Mouse (Mus musculus) neural tube, embryonic 14.5 days (tissue): ENCODE measurements at regions not wholly inside any gene's neighbourhood (a gene's known extent, or its start where the extent isn't known, plus 50 kb on each side); places are given as distances from the start of the nearest gene placed in this dataset.
"Not testable (repeated sequence)": the region's sequence is repeated elsewhere in the genome, so short reads cannot be mapped to it uniquely, and the experiment has no call there.

Experiments used
- ATAC-seq: fragments of 200-750 bp; cut with Nextera tagmentation; 2 replicates; pipeline ENCODE4 v1.8.0; 2017; ENCODE audit warnings: low read depth, mild to moderate bottlenecking, moderate TSS enrichment, moderate library complexity
- H3K27ac ChIP-seq: fragments of 300-500 bp; sonication (generic); 2 replicates; pipeline ENCODE4 v1.5.1; 2014; ENCODE audit warnings: low read depth, mild to moderate bottlenecking, control low read depth, low read length, moderate library complexity, mixed read lengths
- H3K27me3 ChIP-seq: fragments of 300-500 bp; sonication (generic); 2 replicates; pipeline ENCODE4 v1.6.1; 2014; ENCODE audit warnings: low read length; ENCODE audit not compliant: control insufficient read depth, insufficient read depth
- H3K36me3 ChIP-seq: fragments of 300-500 bp; sonication (generic); 2 replicates; pipeline ENCODE4 v1.6.1; 2014; ENCODE audit warnings: low read length, mixed read lengths; ENCODE audit not compliant: control insufficient read depth, insufficient read depth
- H3K4me1 ChIP-seq: fragments of 300-500 bp; sonication (generic); 2 replicates; pipeline ENCODE4 v1.6.1; 2014; ENCODE audit warnings: low read length; ENCODE audit not compliant: control insufficient read depth, insufficient read depth
- H3K4me2 ChIP-seq: fragments of 300-500 bp; sonication (generic); 2 replicates; pipeline ENCODE4 v1.6.1; 2014; ENCODE audit warnings: mild to moderate bottlenecking, low read depth, low read length, control low read depth
- H3K4me3 ChIP-seq: fragments of 300-500 bp; sonication (generic); 2 replicates; pipeline ENCODE4 v1.5.1; 2014; ENCODE audit warnings: low read depth, low read length, control low read depth, mixed read lengths
- H3K9ac ChIP-seq: fragments of 300-500 bp; sonication (generic); replicated peaks from 2 replicates; pipeline ENCODE4 v1.6.1; 2014; ENCODE audit warnings: low read depth, mild to moderate bottlenecking, control low read depth, low read length, mixed read lengths
- H3K9me3 ChIP-seq: fragments of 300-500 bp; sonication (generic); 2 replicates; pipeline ENCODE4 v1.6.1; 2016; ENCODE audit warnings: low read length; ENCODE audit not compliant: control insufficient read depth
- WGBS: fragments of 180-500 bp; shearing (Covaris S2); extraction: QIAGEN DNeasy Blood & Tissue Kit; methylation state at CpG from one replicate; pipeline ENCODE4 v1.1.7; 2014; 5-methylcytosine and 5-hydroxymethylcytosine counted together

DNA sequence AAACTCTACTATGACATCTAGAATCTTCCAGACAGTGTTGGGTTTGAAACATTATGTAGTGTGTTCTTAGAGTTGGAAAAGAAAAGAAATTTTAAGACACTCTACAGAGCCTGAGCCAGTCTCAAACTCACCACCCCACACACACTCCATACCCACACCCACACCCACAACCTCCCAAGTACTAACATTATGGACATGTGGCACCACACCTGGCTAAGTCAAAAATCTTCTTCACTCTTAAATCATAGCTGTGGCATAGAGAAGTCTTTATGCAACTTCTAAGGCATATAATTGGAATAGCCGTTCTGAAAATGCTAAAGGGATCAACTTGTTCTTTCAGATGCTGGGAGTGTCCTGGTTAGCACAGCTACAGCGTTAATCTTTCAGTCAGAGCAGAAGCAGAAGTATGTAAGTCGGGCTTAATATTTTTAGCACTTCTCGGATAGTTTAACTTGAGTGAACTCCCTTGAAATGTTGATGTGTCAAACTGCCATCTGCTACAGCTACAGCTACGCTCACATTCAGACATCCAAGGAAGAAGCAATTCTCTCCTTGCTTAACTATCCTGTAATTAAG is 68.6 kb upstream of the Creb1 start:
- Histone ChIP-seq H3K4me1 (no peaks in the 10 kb centered on the region), H3K4me3 (no peak overlapping the region), H3K27ac (no peak overlapping the region), H3K9me3 (no peaks in the 10 kb centered on the region), H3K36me3 (no peaks in the 10 kb centered on the region), H3K4me2 (no peak overlapping the region), H3K9ac (no peak overlapping the region), H3K27me3 (no peaks in the 10 kb centered on the region)
- no peak for ATAC-seq
- WGBS, result 78% methylated on average over 5 of the region's 5 CpGs

DNA sequence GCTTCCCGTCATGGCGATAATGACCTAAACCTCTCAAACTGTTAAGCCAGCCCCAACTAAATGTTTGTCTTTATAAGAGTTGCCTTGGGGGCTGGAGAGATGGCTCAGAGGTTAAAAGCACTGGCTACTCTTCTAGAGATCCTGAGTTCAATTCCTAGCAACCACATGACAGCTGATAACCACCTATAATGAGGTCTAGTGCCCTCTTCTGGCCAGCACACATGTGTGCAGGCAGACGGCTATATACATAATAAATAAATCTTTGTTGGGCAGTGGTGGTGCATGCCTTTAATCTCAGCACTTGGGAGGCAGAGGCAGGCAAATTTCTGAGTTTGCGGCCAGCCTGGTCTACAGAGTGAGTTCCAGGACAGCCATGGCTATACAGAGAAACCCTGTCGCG is 70.8 kb upstream of the Creb1 start:
- H3K4me1 ChIP-seq, H3K4me2 ChIP-seq, H3K36me3 ChIP-seq, H3K4me3 ChIP-seq, H3K27ac ChIP-seq, H3K9me3 ChIP-seq, ATAC-seq, H3K27me3 ChIP-seq, H3K9ac ChIP-seq: not testable (repeated sequence)
- 93% methylated on average over 6 of the region's 6 CpGs for WGBS

GRCm38 (mm10) chr1:64457872-64458271 is 74.6 kb upstream of the Creb1 start:
- 81% methylated on average over 5 of the region's 5 CpGs for WGBS
- no peak for ATAC-seq

DNA sequence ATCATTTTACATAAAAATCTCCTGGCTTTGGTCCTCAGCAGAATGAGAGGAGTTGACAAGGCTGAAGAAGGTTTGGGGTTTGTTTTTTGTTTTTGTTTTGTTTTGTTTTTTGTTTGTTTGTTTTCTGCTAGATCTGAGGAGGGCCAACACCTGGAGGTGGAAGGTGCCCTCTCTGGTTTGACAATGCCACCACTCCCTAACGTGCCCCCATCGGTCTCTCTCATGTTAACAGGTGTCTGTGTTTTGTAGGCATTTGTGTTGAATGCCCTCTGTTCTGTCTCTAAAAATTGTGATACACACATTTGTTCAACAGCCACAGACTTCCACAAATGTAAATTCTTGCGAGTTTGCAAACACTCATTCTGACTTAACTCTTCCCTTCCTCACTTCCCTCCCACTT is 83.3 kb upstream of the Creb1 start:
- Histone ChIP-seq H3K4me3 (no peak overlapping the region), H3K4me1 (0 out of 2 replicates have a peak, but pooled peaks cover 6% of the 10 kb centered on the region), H3K4me2 (no peak overlapping the region), H3K27ac (no peak overlapping the region), H3K9me3 (no peaks in the 10 kb centered on the region), H3K36me3 (no peaks in the 10 kb centered on the region), H3K9ac (no peak overlapping the region), H3K27me3 (no peaks in the 10 kb centered on the region)
- no peak for ATAC-seq
- 86% methylated on average over 3 of the region's 3 CpGs for WGBS

More at GRCm38 (mm10) chr1:64457872-64458271, 74.6 kb upstream of the Creb1 start:
- Histone ChIP-seq H3K4me1 (no peaks in the 10 kb centered on the region), H3K27ac (no peak overlapping the region), H3K36me3 (no peaks in the 10 kb centered on the region), H3K4me2 (no peak overlapping the region), H3K27me3 (no peaks in the 10 kb centered on the region), H3K9ac (no peak overlapping the region), H3K4me3 (no peak overlapping the region), H3K9me3 (no peaks in the 10 kb centered on the region)

- no peak overlapping the region for H3K9ac ChIP-seq
- 2% methylated on average over 5 of the region's 5 CpGs for WGBS
- no peak for ATAC-seq
Observed at GRCm38 (mm10) chr1:64448090-64448489, 84.4 kb upstream of the Creb1 start.

DNA sequence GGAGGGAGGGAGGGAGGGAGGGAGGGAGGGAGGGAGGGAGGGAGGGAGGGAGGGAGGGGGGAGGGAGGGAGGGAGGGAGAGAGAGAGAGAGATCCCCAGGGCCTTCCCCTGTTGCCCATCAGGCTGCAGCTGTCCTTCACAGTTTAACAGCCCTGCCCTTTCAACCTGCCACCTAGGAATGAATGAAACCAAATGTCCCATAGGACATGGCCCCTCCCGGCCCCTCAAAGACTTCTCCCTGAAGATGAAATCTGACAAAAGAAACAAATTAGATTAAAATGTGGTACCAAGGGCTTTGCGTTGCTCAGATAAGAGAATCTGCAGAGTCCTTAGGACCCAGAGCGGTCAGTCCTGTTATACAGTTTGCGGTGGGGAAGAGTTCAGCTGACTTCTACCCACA is 86.0 kb upstream of the Creb1 start:
- Histone ChIP-seq H3K4me2 (no peak overlapping the region), H3K4me3 (no peak overlapping the region), H3K4me1 (peaks cover 10% of the 10 kb centered on the region; the same call in 1 of the 2 replicates), H3K9me3 (no peaks in the 10 kb centered on the region), H3K36me3 (no peaks in the 10 kb centered on the region), H3K27ac (no peak overlapping the region), H3K27me3 (no peaks in the 10 kb centered on the region), H3K9ac (no peak overlapping the region)
- WGBS, result 45% methylated on average over 4 of the region's 4 CpGs
- no peak for ATAC-seq

More at GRCm38 (mm10) chr1:64448090-64448489, 84.4 kb upstream of the Creb1 start:
- Histone ChIP-seq H3K27ac (no peak overlapping the region), H3K4me1 (peaks cover 6% of the 10 kb centered on the region; the same call in 1 of the 2 replicates), H3K9me3 (no peaks in the 10 kb centered on the region), H3K27me3 (no peaks in the 10 kb centered on the region), H3K4me3 (no peak overlapping the region), H3K4me2 (no peak overlapping the region), H3K36me3 (no peaks in the 10 kb centered on the region)

DNA sequence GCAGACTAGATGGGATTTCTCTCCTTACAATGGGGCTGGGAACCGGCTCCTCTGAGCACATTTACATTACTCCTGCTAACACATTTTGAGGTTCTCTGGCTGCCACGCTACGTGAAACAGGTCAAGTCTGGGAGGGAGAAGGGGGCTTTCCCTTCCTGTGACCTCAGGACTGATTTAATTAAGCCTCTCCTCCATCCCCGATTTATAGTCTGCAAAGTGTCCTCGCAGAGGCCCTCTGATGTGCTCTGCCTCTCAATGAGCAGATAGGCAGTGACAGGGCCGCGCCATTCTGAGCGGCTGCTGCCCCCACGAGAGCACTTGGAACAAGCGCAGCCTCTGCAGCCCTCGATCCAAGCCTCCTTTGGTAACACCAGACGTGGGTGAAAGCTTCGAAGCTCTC is 86.5 kb upstream of the Creb1 start:
- Histone ChIP-seq H3K9ac (no peak overlapping the region), H3K27me3 (no peaks in the 10 kb centered on the region), H3K36me3 (no peaks in the 10 kb centered on the region), H3K4me1 (peaks cover 10% of the 10 kb centered on the region; the same call in 1 of the 2 replicates), H3K27ac (peak overlapping the region; percentile 53; the same call in 1 of the 2 replicates), H3K9me3 (no peaks in the 10 kb centered on the region), H3K4me3 (no peak overlapping the region), H3K4me2 (peak overlapping the region; percentile 25; the same call in 1 of the 2 replicates)
- peak; percentile 94 for ATAC-seq
- WGBS, result 1% methylated on average over 13 of the region's 13 CpGs

- Histone ChIP-seq H3K9ac (no peak overlapping the region), H3K4me1 (peaks cover 10% of the 10 kb centered on the region; the same call in 1 of the 2 replicates), H3K27ac (no peak overlapping the region), H3K27me3 (no peaks in the 10 kb centered on the region), H3K9me3 (no peaks in the 10 kb centered on the region), H3K4me2 (no peak overlapping the region), H3K36me3 (no peaks in the 10 kb centered on the region), H3K4me3 (no peak overlapping the region)
- WGBS, result 76% methylated on average over 6 of the region's 6 CpGs
- no peak for ATAC-seq
Observed at GRCm38 (mm10) chr1:64443436-64443835, 89.0 kb upstream of the Creb1 start.

- no peaks in the 10 kb centered on the region for H3K9me3 ChIP-seq
- 45% methylated on average over 9 of the region's 9 CpGs for WGBS
- H3K4me1 ChIP-seq, result peaks cover 10% of the 10 kb centered on the region; the same call in 1 of the 2 replicates
- ATAC-seq, result peak; percentile 57; the same call in 1 of the 2 replicates
- no peak overlapping the region for H3K27ac ChIP-seq
- H3K36me3 ChIP-seq, result no peaks in the 10 kb centered on the region
- no peak overlapping the region for H3K9ac ChIP-seq
- no peak overlapping the region for H3K4me3 ChIP-seq
- H3K4me2 ChIP-seq, result no peak overlapping the region
- H3K27me3 ChIP-seq, result no peaks in the 10 kb centered on the region
Observed at GRCm38 (mm10) chr1:64442179-64442874, 90.1 kb upstream of the Creb1 start.
